Mouse (Mus musculus) hematopoietic stem cell, adult 5-6 weeks (primary cell): ENCODE measurements around the gene Unc13d. TPM values are rescaled to one million over a fixed set of nuclear protein-coding genes. Genes with fewer than 3 reads are reported as not detected.
A peak's percentile ranks its signal among the peaks of the same experiment; 100 is the strongest.
"Not testable (repeated sequence)": the region's sequence is repeated elsewhere in the genome, so short reads cannot be mapped to it uniquely, and the experiment has no call there.

ENCODE experiments used
- ATAC-seq, 2 experiments: fragments of 125-278 bp in 1 of 2; replicated peaks in 1 of 2; 2 replicates each; pipeline ENCODE4 v1.8.0; 2016 to 2017; ENCODE audit warnings: inconsistent platforms in 2 of 2, mild to moderate bottlenecking in 2 of 2, moderate number of reproducible peaks in 2 of 2, low read depth in 1 of 2, moderate TSS enrichment in 1 of 2; ENCODE audit not compliant: low FRiP score in 2 of 2, poor library complexity in 2 of 2, severe bottlenecking in 2 of 2, insufficient read depth in 1 of 2, low TSS enrichment in 1 of 2
- total RNA-seq: library from RNA; stranded (forward); fragments of 172-1452, 232-1000 nt; gene quantifications from 2 replicates; pipeline ENCODE4 v1.2.3, GENCODE M21; 2017

Gene Unc13d
- total RNA-seq, 1 experiment from 2014 or later: 33.5 TPM

- ATAC-seq: no peak
Measured at GRCm38 (mm10) chr11:116104006-116104646, 26.4 kb upstream of the Unc13d start.

DNA sequence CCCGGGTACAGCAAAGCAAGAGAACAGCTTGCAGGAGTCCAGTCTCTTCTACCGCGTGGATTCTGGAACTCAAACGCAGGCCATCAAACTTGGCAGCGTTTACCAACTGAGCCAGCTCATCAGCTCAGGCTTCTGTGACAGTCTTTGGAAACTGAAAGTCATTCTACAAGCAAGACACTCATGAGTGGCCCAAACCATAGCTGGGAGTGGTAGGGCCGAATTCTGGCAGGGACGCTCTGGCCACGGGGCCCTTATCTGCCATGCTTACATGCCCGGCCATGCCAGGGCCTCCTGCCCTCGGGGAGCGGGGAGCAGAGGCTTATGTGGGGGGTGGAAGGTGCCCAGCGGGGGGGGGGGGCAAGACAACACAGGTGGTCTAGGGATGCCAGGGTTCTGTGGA, 25.8 kb upstream of the Unc13d start:
- ATAC-seq: no peak

DNA sequence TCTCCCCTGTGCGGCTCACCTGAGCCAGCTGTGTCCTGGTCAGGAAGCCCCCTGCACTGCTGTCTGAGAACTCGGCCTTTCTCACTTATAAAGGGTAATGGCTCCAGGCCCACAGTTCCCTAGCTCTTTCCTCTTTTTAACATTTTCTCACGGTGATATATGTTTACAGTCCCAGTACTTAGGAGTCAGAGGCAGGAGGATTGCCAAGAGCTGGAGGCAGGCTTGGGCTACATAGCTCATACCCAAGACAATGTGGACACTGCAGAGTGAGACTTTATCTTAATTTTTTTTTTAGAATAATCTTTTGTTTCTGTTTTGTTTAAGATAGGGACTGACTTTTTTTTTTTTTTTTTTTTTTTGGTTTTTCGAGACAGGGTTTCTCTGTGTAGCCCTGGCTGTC, 24.7 kb upstream of the Unc13d start:
- no peak for ATAC-seq

DNA sequence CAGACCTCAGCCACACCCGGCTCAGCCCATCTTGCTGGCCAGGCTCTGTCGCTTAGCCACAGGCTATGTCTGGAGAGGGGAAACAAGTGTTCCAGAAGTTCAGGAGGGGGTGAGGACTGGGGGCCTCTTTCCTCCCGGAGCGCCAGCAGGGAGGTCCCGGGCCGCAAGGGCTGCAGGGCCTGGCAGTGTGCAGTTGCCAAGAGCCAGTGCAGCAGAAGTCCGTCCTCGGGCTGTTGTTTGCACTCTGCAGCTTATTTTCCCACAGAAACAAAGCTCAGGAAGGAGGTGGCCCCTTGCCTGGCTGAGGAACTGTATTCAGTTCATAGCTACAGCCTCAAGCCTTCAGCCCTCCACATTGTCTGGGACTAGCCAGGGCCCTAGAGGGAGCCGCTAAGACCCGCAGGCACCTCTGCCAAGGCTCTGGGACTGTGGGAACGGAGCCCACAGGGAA, 24.2 kb upstream of the Unc13d start:
- peak in 1 of 2 experiments; percentile 28; a peak in 1 of 4 replicates for ATAC-seq

DNA sequence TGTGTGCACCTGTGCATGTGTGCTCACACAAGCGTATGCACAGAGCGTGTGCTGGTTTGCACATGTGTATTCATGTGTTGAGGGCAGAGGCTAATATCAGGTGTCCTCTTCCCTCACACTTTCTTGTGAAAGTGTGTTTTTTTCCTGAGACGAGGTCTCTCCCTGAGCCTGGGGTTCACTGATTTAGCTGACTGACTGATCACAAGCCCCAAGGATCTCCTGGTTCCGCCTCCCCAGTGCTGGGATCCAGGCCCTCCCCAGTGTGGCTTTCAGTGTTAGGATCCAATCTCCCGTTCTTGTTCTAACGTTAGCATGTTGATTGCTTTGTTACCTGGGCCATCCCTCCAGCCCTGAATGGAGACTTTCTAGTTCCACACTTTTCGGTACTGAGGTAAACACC, 23.1 kb upstream of the Unc13d start:
- ATAC-seq: no peak

GRCm38 (mm10) chr11:116100385-116100784, 22.6 kb upstream of the Unc13d start:
- no peak for ATAC-seq

GRCm38 (mm10) chr11:116099462-116099861, 21.7 kb upstream of the Unc13d start:
- ATAC-seq: no peak

DNA sequence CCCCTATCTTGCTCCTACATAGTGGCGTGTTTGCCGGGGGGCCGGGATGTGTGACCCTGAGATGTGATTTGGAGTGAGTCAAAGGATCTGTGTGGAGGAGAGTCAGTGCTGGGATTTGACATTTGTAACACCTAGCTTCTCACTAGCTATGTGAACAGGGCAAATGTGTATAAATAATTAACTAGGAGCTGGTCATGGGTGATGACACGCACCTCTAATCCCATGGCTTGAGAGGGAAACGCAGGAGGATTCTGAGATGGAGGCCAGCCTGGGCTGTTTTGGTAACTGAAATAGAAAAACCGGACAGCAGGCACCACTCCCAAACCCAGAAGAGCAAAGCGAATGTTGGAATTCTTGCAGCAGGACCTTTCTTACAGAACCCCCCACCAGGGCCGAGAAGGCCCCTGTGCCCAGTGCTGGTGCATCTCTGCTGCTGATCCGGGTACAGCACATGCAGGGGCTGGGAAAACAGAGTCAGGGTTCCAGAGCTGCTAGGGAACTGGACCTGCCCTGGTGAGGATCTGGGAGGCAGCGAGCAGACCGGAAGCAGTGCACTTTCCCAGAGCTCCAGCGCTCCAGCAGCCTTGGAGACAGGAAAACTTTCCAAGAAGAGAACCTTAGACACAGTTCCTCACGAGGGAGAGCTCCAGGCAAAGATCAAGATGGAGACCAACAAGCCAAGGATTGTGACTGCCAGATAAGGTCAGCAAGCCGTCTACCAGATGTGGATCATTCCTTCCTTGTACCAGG, 21.1 kb upstream of the Unc13d start:
- ATAC-seq: no peak

- no peak for ATAC-seq
Measured at GRCm38 (mm10) chr11:116096213-116097108, 18.7 kb upstream of the Unc13d start.

DNA sequence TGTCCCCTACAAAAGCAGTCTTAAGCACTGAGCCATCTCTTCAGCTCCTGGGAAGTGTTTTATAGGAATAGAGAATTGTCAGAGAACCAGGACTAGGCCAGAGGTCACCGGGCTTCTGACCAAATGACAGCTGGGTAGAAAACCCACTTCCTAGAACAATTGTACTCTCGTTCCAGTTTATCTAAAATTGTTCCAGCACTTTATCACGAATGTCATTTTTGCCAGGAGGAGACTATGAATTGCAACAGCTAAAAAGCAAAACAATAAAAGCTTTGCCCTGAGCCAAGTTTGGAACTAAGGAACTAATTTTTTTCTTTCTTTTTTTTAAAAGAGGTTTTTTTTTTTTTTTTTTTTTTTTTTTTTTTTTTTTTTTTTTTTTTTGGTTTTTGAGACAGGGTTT, 17.8 kb upstream of the Unc13d start:
- no peak for ATAC-seq

DNA sequence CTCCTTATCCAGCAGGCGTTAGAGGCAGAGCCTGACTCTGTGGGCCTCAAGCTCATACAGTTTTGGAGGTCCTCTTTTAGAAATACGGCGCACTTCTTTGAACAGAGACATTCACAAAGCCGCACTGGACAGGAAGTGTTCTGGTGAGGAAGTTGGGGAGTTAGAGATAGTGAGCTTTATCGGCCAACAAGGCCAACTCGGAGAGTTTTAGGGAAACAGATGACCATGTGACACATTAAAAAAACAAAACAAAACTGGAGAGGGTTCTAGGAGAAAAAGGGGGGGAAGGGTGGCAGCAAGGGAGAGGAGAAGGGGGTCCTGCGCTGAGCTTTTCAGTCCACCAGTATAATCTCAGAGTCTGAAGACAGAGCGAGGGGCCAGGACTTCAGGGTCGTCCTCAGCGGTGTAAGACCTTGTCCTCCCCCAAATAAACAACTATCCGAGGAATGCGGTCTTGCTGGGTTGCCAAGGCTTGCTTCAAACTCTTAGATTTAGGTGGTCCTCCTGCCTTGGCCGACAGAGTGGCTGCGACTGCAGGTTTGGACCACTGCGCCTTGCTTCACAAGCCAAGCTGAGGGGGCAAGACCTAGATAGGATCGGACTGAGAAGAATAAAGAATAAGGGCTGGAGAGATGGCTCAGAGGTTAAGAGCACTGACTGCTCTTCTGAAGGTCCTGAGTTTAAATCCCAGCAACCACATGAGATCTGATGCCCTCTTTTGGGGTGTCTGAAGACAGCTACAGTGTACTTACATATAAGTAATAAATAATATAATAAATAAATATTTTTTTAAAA, 16.2 kb upstream of the Unc13d start:
- peak; percentile 51 to 57 for ATAC-seq

DNA sequence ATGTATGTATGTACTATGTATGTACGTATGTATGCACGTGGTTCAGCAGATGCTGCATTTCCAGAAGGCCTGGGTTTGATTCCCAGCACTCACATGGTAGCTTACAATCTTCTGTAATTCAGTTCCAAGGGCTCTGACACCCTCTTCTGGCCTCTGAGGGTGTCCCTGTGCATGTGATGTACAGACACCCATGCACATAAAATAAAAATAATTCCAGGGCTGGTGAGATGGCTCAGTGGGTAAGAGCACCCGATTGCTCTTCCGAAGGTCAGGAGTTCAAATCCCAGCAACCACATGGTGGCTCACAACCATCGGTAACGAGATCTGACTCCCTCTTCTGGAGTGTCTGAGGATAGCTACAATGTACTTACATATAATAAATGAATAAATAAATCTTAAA, 15.2 kb upstream of the Unc13d start:
- not testable (repeated sequence) for ATAC-seq

DNA sequence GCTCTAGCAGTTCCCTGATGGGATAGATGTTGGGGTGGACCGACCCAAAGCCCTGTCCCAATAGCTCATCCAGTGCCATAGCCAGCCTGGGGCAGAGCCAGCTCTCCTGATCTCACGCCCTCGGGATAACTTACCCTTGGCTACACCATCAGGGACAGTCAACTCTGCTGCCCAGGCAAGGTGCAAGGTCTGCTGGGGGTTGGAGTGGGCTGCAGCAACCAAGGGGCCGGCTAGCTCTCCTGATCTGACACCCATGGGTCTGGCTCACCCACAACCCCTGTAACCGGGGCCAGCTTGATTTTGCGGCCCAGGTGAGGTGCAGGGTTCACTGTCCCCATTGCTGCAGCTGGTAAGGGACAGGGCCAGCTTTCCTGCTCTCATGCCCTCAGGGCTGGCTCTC, 13.8 kb upstream of the Unc13d start:
- ATAC-seq: no peak

- no peak for ATAC-seq
Measured at GRCm38 (mm10) chr11:116089545-116089944, 11.8 kb upstream of the Unc13d start.

DNA sequence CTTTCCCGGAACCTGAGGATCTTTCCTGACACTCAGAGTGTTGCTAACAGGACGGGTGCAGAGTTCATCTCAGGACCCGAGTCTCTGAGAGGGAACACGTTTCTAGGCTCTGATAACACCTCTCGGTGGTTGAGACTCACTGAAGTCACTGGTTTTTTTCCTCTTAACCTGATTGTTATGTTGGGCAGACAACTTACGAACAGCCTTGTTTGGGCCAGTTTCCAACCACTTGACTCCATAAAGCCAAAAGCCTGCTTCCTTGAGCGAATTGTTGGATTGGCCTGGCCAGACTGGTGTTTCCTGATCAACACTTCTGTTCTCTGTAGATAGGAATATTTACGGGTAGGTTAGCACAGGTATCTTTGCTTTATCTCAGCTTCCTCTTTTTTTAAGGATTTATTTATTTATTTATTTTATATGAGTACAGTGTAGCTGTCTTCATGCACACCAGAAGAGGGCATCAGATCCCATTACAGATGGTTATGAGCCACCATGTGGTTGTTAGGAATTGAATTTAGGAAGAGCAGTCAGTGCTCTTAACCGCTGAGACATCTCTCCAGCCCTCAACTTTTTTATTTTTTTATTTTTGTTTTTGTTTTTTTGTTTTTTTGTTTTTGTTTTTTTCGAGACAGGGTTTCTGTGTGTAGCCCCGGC, 11.1 kb upstream of the Unc13d start:
- ATAC-seq: peak in 1 of 2 experiments; percentile 23; a peak in 1 of 4 replicates

- no peak for ATAC-seq
Measured at GRCm38 (mm10) chr11:116088188-116088587, 10.4 kb upstream of the Unc13d start.
